Mouse (Mus musculus) T-cell, adult 2 months (primary cell): ENCODE results near the gene Zfp598.
"Not testable (repeated sequence)": the region's sequence is repeated elsewhere in the genome, so short reads cannot be mapped to it uniquely, and the experiment has no call there.

Experiments used
- DNase-seq: peaks from one replicate; pipeline ENCODE4 v3.0.0; 2022; ENCODE audit warnings: low spot score

Zfp598 gene

GRCm38 (mm10) chr17:24721383-24721955 lies 52.0 kb downstream of the Zfp598 start:
- DNase-seq, result not testable (repeated sequence)

DNA sequence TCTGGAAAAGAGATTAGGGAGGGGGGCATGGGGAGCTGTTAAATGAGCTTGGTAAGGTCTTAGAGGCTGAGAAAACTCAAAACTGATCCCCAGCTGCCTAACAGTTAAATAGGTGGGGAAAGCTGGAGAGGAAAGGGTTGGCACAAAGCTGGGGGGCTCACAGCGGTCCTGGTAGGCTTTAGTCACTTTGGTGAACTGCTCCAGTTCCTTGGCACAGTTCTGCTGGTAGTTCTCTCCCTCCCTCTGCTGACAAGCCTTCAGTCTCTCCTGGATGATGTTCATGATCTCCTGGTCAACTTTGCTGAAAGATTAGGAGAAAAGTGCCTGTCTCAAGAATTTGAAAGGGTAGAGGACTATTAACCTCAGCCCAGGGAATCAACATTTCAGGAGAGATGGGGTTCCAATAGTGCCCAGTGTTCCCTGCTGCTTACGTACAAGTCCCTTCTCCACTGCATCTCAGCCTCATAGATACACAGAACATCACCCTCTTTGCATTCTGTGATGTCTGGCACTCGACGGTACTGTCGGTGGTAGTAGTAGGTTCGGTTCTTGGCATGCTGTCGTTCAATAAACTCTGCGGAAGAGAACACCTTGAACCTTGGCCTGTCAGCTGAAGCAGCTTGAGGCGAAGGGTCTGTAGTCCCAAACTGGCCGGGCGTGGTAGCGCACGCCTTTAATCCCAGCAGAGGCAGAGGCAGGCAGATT lies 52.9 kb downstream of the Zfp598 start:
- no peak for DNase-seq

DNA sequence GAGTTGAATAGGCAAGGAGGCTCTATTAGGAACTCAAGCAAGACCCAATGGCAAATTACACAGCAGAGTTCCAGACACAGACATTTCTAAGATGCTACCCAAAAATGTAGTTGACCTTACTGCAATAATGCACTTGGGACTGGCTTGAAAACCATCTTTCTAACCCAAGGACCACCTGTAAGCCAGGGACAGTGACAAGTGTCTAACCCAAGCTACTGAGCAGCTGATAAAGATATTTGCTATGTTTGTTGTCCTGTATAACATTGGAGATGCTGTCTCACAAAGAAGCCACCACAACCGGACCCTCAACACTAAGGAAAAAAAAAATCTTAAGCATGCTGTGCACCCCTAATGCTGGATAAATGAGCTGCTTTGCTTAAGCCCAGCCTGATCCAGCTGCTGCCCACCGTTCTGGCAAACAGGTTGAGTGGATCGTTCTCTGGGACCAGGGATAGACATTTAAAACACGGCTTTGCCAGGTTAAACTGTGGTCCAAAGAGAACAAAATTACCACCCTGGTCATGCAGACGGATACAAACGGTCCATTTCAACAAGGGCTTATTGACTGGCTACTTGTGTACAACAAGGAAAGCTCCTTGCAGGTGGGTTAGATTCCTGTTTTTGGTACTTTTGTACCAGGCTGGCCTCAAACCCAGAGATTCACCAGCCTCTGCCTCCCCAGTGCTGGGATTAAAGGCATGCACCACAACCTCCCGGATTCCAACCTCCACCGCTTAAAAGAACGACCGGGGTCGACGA lies 53.8 kb downstream of the Zfp598 start:
- DNase-seq, result no peak

GRCm38 (mm10) chr17:24723881-24724180 lies 54.3 kb downstream of the Zfp598 start:
- no peak for DNase-seq

- DNase-seq, result peak; percentile 94
Measured at GRCm38 (mm10) chr17:24724184-24724583, 54.7 kb downstream of the Zfp598 start, which contains the start of gene Ndufb10. Gene Ndufb10, minus strand, starts transcription at chr17:24724478.

DNA sequence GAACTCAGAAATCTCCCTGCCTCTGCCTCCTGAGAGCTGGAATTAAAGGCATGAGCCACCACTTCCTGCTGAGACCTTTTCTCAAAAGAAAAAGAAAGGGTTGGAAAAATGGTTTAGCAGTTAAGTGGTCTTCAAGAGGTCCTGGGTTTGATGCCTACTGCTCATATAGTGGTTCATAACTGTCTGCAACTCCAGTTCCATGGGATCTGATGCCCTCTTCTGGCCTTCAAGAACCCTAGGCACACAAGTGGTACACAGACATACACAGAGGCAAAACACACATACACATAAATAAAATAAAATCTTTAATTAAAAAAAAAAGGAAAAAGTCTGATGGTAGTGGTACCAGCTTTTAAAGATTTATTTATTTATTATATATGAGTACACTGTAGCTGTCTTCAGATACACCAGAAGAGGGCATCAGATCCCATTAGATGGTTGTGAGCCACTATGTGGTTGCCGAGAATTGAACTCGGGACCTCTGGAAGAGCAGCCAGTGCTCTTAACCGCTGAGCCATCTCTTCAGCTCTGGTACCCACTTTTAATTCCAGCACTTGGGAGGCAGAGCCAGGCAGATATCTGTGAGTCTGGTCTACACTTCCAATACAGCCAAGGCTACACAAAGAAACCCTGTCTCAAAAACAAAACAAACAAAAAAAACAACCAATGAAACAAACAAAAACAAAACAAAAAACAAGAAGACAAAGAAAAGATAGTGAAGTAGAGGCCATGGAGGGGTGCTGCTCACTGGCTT lies 56.3 kb downstream of the Zfp598 start:
- no peak for DNase-seq

DNA sequence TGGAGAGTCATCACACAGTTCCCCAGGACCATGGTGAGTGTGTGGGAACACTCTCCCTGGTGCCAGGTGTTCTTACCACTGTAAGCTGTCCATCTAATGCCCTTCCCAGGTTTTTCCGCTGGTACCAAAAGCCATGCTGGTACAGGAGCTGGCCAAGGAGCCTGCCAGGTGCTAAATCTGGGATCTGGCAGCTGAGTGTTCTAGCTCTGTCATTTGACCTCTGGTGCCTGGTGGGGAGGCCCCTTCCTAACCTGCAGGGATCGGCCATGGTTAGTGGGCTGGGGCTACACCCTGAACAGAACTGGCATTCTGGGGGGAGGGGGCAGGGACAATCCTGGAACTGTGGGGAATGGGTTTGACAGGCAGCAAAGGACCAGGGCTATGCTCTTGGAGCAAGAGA lies 58.1 kb downstream of the Zfp598 start, which contains the start of gene Rpl3l:
Gene Rpl3l, plus strand, starts transcription at position 203 of the 400 bp plus-strand sequence.
- no peak for DNase-seq

DNA sequence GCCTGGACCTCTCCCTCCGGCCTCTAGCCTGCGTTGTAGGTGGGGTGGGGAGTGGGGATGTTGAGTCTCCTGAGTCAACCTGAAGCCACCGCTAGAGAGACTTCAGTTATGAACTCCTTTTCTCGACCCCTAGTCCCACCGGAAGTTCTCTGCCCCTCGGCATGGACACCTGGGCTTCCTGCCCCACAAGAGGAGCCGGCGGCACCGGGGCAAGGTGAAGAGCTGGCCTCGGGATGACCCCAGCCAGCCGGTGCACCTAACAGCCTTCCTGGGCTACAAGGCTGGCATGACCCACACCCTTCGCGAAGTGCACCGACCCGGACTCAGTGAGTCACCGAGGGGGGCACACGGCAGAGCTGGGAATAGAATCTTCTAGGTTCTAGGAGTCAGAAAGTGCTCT lies 58.7 kb downstream of the Zfp598 start:
- DNase-seq, result no peak

DNA sequence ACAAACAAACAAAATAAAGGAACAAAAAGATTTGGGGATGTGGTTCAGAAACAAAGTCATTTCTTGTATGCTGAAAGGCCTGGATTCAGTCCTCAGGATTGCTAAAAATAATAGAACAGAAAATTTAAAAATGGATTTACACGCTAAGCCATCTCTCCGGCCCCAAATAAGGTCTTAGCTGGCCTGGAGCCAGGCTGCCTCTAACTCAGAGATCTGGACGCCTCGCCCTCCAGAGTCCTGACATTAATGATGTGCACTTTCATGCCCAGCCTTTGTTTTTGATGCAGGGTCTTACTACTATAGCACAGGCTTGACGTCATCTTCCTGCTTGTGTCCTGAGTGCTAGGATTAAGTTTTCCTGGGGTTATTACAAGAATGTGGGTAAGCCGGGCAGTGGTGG lies 59.6 kb downstream of the Zfp598 start:
- DNase-seq, result no peak

DNA sequence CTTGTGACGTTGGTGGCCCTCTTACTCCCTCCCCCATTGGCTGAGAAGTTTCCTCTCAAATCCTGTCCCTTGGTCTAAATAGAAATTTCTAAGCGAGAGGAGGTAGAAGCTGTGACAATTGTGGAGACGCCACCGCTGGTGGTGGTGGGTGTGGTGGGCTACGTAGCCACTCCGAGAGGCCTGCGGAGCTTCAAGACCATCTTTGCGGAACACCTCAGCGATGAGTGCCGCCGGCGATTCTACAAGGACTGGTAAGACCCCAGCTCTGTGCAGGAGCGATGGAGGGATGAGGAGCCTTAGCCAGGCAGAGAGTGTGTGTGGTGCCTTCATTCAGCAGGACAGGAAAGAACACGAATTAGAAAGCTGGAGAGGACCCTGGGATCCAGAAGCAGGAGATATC lies 61.3 kb downstream of the Zfp598 start:
- DNase-seq, result no peak
